Mouse (Mus musculus) MEL (cell line): ENCODE results near the gene Zbtb38. TPM values are rescaled to one million over a fixed set of nuclear protein-coding genes. Genes with fewer than 3 reads are reported as not detected.

Source experiments
- DNase-seq: peaks from one replicate; pipeline ENCODE4 v3.0.0; 2011; ENCODE audit warnings: low read depth, low spot score
- H3K27ac ChIP-seq: 2 replicates; pipeline ENCODE4 v1.5.1; 2012; ENCODE audit warnings: low read depth, mild to moderate bottlenecking, control low read depth, low read length, moderate library complexity; ENCODE audit not compliant: control insufficient read depth
- H3K27me3 ChIP-seq, 2 experiments: fragments of 150-350 bp in 1 of 2; sonication (generic) in 1 of 2; 2 replicates each; pipeline ENCODE4 v1.6.1; 2012; ENCODE audit warnings: low read length in 2 of 2, mild to moderate bottlenecking in 2 of 2, improper control_type of control experiment in 1 of 2, moderate library complexity in 1 of 2; ENCODE audit not compliant: insufficient read depth in 2 of 2, control insufficient read depth in 1 of 2
- H3K36me3 ChIP-seq, 2 experiments: 2 replicates each; pipeline ENCODE4 v1.6.1; 2012 to 2014; ENCODE audit warnings: low read length in 2 of 2, improper control_type of control experiment in 1 of 2, inconsistent platforms in 1 of 2, mild to moderate bottlenecking in 1 of 2; ENCODE audit not compliant: insufficient read depth in 2 of 2, control insufficient read depth in 1 of 2
- H3K4me1 ChIP-seq, 2 experiments: fragments of 150-350 bp in 1 of 2; sonication (generic) in 1 of 2; 2 replicates each; pipeline ENCODE4 v1.6.1; 2012; ENCODE audit warnings: low read length in 2 of 2, improper control_type of control experiment in 1 of 2, mild to moderate bottlenecking in 1 of 2; ENCODE audit not compliant: insufficient read depth in 2 of 2, control insufficient read depth in 1 of 2
- H3K4me3 ChIP-seq, 2 experiments: fragments of 150-350 bp in 1 of 2; sonication (generic) in 1 of 2; 2 replicates each; pipeline ENCODE4 v1.5.1; 2012; ENCODE audit warnings: low read depth in 2 of 2, low read length in 2 of 2, mild to moderate bottlenecking in 2 of 2, moderate library complexity in 2 of 2, control low read depth in 1 of 2, improper control_type of control experiment in 1 of 2; ENCODE audit not compliant: control insufficient read depth in 1 of 2, insufficient read depth in 1 of 2
- H3K79me2 ChIP-seq: 2 replicates; pipeline ENCODE4 v1.6.1; 2012; ENCODE audit warnings: mild to moderate bottlenecking, low read length, moderate library complexity; ENCODE audit not compliant: control insufficient read depth, poor library complexity, insufficient read depth
- H3K9ac ChIP-seq: 2 replicates; pipeline ENCODE4 v1.6.1; 2012; ENCODE audit warnings: low read depth, mild to moderate bottlenecking, control low read depth, low read length, moderate library complexity; ENCODE audit not compliant: control insufficient read depth, poor library complexity, severe bottlenecking
- H3K9me3 ChIP-seq: fragments of 150-350 bp; sonication (generic); replicated peaks from 2 replicates; pipeline ENCODE4 v1.6.1; 2012; ENCODE audit warnings: mild to moderate bottlenecking, low read length, improper control_type of control experiment, moderate library complexity; ENCODE audit not compliant: insufficient read depth
- BHLHE40 ChIP-seq: IDR thresholded peaks from 2 replicates; pipeline ENCODE4 v1.6.1; 2012; ENCODE audit warnings: low read depth, mild to moderate bottlenecking, inconsistent platforms, low read length, improper control_type of control experiment, borderline replicate concordance
- E2F4 ChIP-seq: IDR thresholded peaks from 2 replicates; pipeline ENCODE4 v1.6.1; 2011; ENCODE audit warnings: low read depth, low read length, improper control_type of control experiment, borderline replicate concordance
- ELF1 ChIP-seq: IDR thresholded peaks from 2 replicates; pipeline ENCODE4 v1.6.1; 2014; ENCODE audit warnings: low read depth, mild to moderate bottlenecking, inconsistent platforms, low read length, improper control_type of control experiment, moderate library complexity
- EP300 ChIP-seq, 2 experiments: IDR thresholded peaks; 2 replicates each; pipeline ENCODE4 v1.6.1; 2011; ENCODE audit warnings: improper control_type of control experiment in 2 of 2, low read length in 2 of 2, low read depth in 1 of 2, mild to moderate bottlenecking in 1 of 2
- GABPA ChIP-seq: IDR thresholded peaks from 2 replicates; pipeline ENCODE4 v1.6.1; 2012; ENCODE audit warnings: low read depth, mild to moderate bottlenecking, inconsistent platforms, low read length, improper control_type of control experiment, moderate library complexity
- HCFC1 ChIP-seq: IDR thresholded peaks from 2 replicates; pipeline ENCODE4 v1.6.1; 2012; ENCODE audit warnings: low read depth, mild to moderate bottlenecking, inconsistent platforms, low read length, improper control_type of control experiment, moderate library complexity
- JUND ChIP-seq: IDR thresholded peaks from 2 replicates; pipeline ENCODE4 v1.6.1; 2011; ENCODE audit warnings: low read depth, mild to moderate bottlenecking, improper control_type of control experiment, low read length
- KAT2A ChIP-seq: conservative IDR thresholded peaks from 2 replicates; pipeline ENCODE4 v1.6.1; 2012; ENCODE audit warnings: low read depth, low read length, improper control_type of control experiment, inconsistent platforms
- MAFK ChIP-seq: IDR thresholded peaks from 2 replicates; pipeline ENCODE4 v1.6.1; 2011; ENCODE audit warnings: low read depth, mild to moderate bottlenecking, low read length, improper control_type of control experiment, borderline replicate concordance
- MAX ChIP-seq: IDR thresholded peaks from 2 replicates; pipeline ENCODE4 v1.6.1; 2011; ENCODE audit warnings: low read length, improper control_type of control experiment
- MAZ ChIP-seq: IDR thresholded peaks from 2 replicates; pipeline ENCODE4 v1.6.1; 2012; ENCODE audit warnings: low read depth, mild to moderate bottlenecking, inconsistent platforms, low read length, improper control_type of control experiment
- MEF2A ChIP-seq: IDR thresholded peaks from 2 replicates; pipeline ENCODE4 v1.6.1; 2014; ENCODE audit warnings: low read depth, mild to moderate bottlenecking, inconsistent platforms, low read length, improper control_type of control experiment; ENCODE audit not compliant: poor library complexity, insufficient replicate concordance, severe bottlenecking; ENCODE audit errors: extremely low read depth
- MYC ChIP-seq: IDR thresholded peaks from 2 replicates; pipeline ENCODE4 v1.6.1; 2011; ENCODE audit warnings: low read depth, mild to moderate bottlenecking, low read length, improper control_type of control experiment, moderate library complexity
- NELFE ChIP-seq: IDR thresholded peaks from 2 replicates; pipeline ENCODE4 v1.6.1; 2011; ENCODE audit warnings: low read depth, low read length, improper control_type of control experiment
- NRF1 ChIP-seq: IDR thresholded peaks from 2 replicates; pipeline ENCODE4 v1.6.1; 2014; ENCODE audit warnings: low read depth, mild to moderate bottlenecking, inconsistent platforms, low read length, improper control_type of control experiment, moderate library complexity; ENCODE audit not compliant: poor library complexity, insufficient read depth, severe bottlenecking
- POLR2AphosphoS2 ChIP-seq: IDR thresholded peaks from 2 replicates; pipeline ENCODE4 v1.6.1; 2011; ENCODE audit warnings: low read length, improper control_type of control experiment
- POLR2AphosphoS5 ChIP-seq: IDR thresholded peaks from 2 replicates; pipeline ENCODE4 v1.6.1; 2012; ENCODE audit warnings: low read depth, borderline replicate concordance, mild to moderate bottlenecking, inconsistent platforms, low read length, moderate library complexity, mixed read lengths
- RCOR1 ChIP-seq: IDR thresholded peaks from 2 replicates; pipeline ENCODE4 v1.6.1; 2012; ENCODE audit warnings: low read depth, mild to moderate bottlenecking, inconsistent platforms, low read length, improper control_type of control experiment
- SIN3A ChIP-seq: IDR thresholded peaks from 2 replicates; pipeline ENCODE4 v1.6.1; 2012; ENCODE audit warnings: low read length, improper control_type of control experiment, inconsistent platforms
- TAL1 ChIP-seq: IDR thresholded peaks from 2 replicates; pipeline ENCODE4 v1.6.1; 2012; ENCODE audit warnings: mild to moderate bottlenecking, inconsistent platforms, low read length, moderate library complexity, mixed read lengths
- TBP ChIP-seq: IDR thresholded peaks from 2 replicates; pipeline ENCODE4 v1.8.0; 2011; ENCODE audit warnings: low read depth, low read length, improper control_type of control experiment
- TCF12 ChIP-seq: IDR thresholded peaks from 2 replicates; pipeline ENCODE4 v1.6.1; 2014; ENCODE audit warnings: low read depth, mild to moderate bottlenecking, inconsistent platforms, low read length, improper control_type of control experiment, moderate library complexity
- UBTF ChIP-seq: IDR thresholded peaks from 2 replicates; pipeline ENCODE4 v1.6.1; 2012; ENCODE audit warnings: low read depth, mild to moderate bottlenecking, inconsistent platforms, low read length, improper control_type of control experiment, moderate library complexity, borderline replicate concordance; ENCODE audit not compliant: insufficient read depth
- USF1 ChIP-seq: IDR thresholded peaks from 2 replicates; pipeline ENCODE4 v1.6.1; 2014; ENCODE audit warnings: low read depth, mild to moderate bottlenecking, inconsistent platforms, low read length, improper control_type of control experiment, moderate library complexity
- ZKSCAN1 ChIP-seq: IDR thresholded peaks from 2 replicates; pipeline ENCODE4 v1.6.1; 2012; ENCODE audit warnings: low read depth, mild to moderate bottlenecking, inconsistent platforms, low read length, improper control_type of control experiment, moderate library complexity
- ZMIZ1 ChIP-seq: IDR thresholded peaks from 2 replicates; pipeline ENCODE4 v1.6.1; 2012; ENCODE audit warnings: low read depth, mild to moderate bottlenecking, inconsistent platforms, low read length, improper control_type of control experiment, moderate library complexity
- polyA plus RNA-seq, 2 experiments: library from polyadenylated mRNA; stranded (reverse) in 1 of 2; unstranded in 1 of 2; fragments of >175 nt in 1 of 2; fragments of >200 nt in 1 of 2; gene quantifications; 2 replicates each; pipeline versions ENCODE4 v1.2.1 to v1.2.4; 2012; ENCODE audit warnings: low replicate concordance in 2 of 2, low read depth in 1 of 2; ENCODE audit not compliant: insufficient read length in 2 of 2, insufficient read depth in 1 of 2, missing spikeins in 1 of 2
- total RNA-seq: library from RNA; depleted of rRNA; stranded (reverse); fragments of 300-350 nt; gene quantifications from 2 replicates; pipeline ENCODE4 v1.2.3, GENCODE M21; 2012

The Zbtb38 gene
- total and polyA plus RNA-seq, 3 experiments = 10.9 to 65.0 (median 12.2) TPM

DNA sequence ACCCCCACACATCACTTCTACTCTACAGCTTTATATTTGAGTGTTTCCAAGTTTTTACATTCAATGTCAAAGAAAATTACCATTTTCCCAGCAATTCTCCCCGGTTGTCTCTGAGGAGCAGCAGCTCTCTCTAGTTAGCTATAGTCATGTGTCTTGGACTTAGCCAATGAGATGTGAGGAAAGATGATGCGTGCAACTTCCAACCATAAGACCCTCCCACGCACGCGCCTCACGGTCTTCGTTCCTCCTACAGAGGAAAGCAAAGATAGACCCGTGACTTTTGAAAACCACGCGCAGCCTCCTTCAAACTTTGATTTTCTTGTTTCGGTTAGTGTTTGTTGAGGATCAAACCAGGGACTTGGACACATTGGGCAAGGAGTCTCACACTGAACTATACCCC is 2.0 kb downstream of the Zbtb38 start:
- Histone ChIP-seq H3K27ac (no peak overlapping the region), H3K4me3 (no peak overlapping the region), H3K27me3 (no peaks in the 10 kb centered on the region), H3K36me3 (no peaks in the 10 kb centered on the region), H3K4me1 (no peaks in the 10 kb centered on the region; a peak in 1 of 4 replicates), H3K9ac (no peak overlapping the region), H3K79me2 (no peaks in the 10 kb centered on the region), H3K9me3 (no peaks in the 10 kb centered on the region)
- TF ChIP-seq POLR2AphosphoS2 = no peak
- TF ChIP-seq EP300 (IDR thresholded peaks at IDR 0.05; ENCODE audit: low read depth in 1 of 2, low read length in 2 of 2) = no peak
- no peak for TF ChIP-seq TAL1
- no peak for TF ChIP-seq ZMIZ1
- TF ChIP-seq MAZ = no peak
- no peak for TF ChIP-seq HCFC1
- TF ChIP-seq POLR2AphosphoS5 = no peak
- TF ChIP-seq KAT2A = no peak
- TF ChIP-seq MAFK = no peak
- TF ChIP-seq ZKSCAN1 = no peak
- no peak for TF ChIP-seq NELFE
- no peak for TF ChIP-seq MYC
- no peak for TF ChIP-seq RCOR1
- no peak for TF ChIP-seq NRF1
- DNase-seq = no peak

DNA sequence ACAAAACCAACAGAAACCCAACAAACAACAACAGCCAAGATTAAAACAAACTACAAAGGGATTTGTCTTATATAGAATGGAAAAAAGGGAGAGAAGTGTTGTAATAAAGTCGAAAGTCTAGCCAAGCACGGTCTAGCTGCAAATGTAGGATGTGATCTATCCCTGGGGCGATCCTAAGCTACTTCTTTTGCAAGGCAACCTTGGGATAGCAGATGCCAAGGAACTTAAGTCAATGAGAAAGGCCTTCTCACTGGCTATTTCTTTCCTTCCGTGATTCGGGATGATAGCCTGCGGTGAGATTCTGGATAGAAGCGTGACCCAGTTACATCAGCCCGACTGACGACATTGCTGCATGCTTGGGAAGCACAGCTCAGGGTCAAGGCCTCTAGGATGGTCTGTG is 6.1 kb downstream of the Zbtb38 start:
- Histone ChIP-seq H3K79me2 (no peaks in the 10 kb centered on the region), H3K4me3 (no peak overlapping the region), H3K4me1 (no peaks in the 10 kb centered on the region), H3K27ac (no peak overlapping the region), H3K36me3 (no peaks in the 10 kb centered on the region), H3K27me3 (no peaks in the 10 kb centered on the region), H3K9ac (no peak overlapping the region), H3K9me3 (no peaks in the 10 kb centered on the region)
- DNase-seq = no peak
- TF ChIP-seq USF1 (no peak), BHLHE40 (no peak), POLR2AphosphoS2 (no peak), MEF2A (no peak), MAFK (no peak), ELF1 (no peak), TCF12 (no peak), JUND (no peak), NRF1 (no peak), ZMIZ1 (no peak), MAX (no peak), RCOR1 (no peak), HCFC1 (no peak), E2F4 (no peak), TBP (no peak), GABPA (no peak), SIN3A (no peak), UBTF (no peak), POLR2AphosphoS5 (no peak), EP300 (IDR thresholded peaks at IDR 0.05; ENCODE audit: low read depth in 1 of 2, low read length in 2 of 2) (no peak)
